Mouse (Mus musculus) CH12.LX (cell line): ENCODE measurements around the gene Ccdc189. TPM values are rescaled to one million over a fixed set of nuclear protein-coding genes. Genes with fewer than 3 reads are reported as not detected.

Source experiments
- DNase-seq: peaks from one replicate; pipeline ENCODE4 v3.0.0-alpha.2; 2013; ENCODE audit errors: extremely low read depth
- H3K27ac ChIP-seq: 2 replicates; pipeline ENCODE4 v1.5.1; 2012; ENCODE audit warnings: low read depth, mild to moderate bottlenecking, control low read depth, moderate library complexity; ENCODE audit not compliant: insufficient read depth
- H3K27me3 ChIP-seq: replicated peaks from 2 replicates; pipeline ENCODE3; 2012; ENCODE audit warnings: inconsistent platforms
- H3K36me3 ChIP-seq, 2 experiments: replicated peaks in 1 of 2; 2 replicates each; pipeline versions ENCODE3 to v1.6.1; 2012; ENCODE audit warnings: inconsistent platforms in 1 of 2, low read length in 1 of 2, mild to moderate bottlenecking in 1 of 2, mixed read lengths in 1 of 2, moderate library complexity in 1 of 2; ENCODE audit not compliant: control insufficient read depth in 1 of 2, insufficient read depth in 1 of 2
- H3K4me1 ChIP-seq, 2 experiments: 2 replicates each; pipeline ENCODE4 v1.6.1; 2012; ENCODE audit warnings: inconsistent platforms in 1 of 2, moderate library complexity in 1 of 2; ENCODE audit not compliant: insufficient read depth in 2 of 2, control insufficient read depth in 1 of 2
- H3K4me2 ChIP-seq: 2 replicates; pipeline ENCODE4 v1.6.1; 2012; ENCODE audit warnings: low read depth, mild to moderate bottlenecking, control low read depth; ENCODE audit not compliant: poor library complexity, insufficient read depth, severe bottlenecking
- H3K4me3 ChIP-seq, 3 experiments: fragments of 150-350 bp in 1 of 3; sonication (generic) in 1 of 3; replicated peaks in 1 of 3; 2 replicates each; pipeline versions ENCODE3 to v1.5.1; 2011 to 2012; ENCODE audit warnings: low read depth in 2 of 3, low read length in 2 of 3, mild to moderate bottlenecking in 2 of 3, moderate library complexity in 2 of 3, control low read depth in 1 of 3, improper control_type of control experiment in 1 of 3, inconsistent platforms in 1 of 3, mixed read lengths in 1 of 3; ENCODE audit not compliant: poor library complexity in 1 of 3
- H3K79me2 ChIP-seq: replicated peaks from 2 replicates; pipeline ENCODE4 v1.6.1; 2012; ENCODE audit warnings: mild to moderate bottlenecking, moderate library complexity; ENCODE audit not compliant: control insufficient read depth, poor library complexity, insufficient read depth, severe bottlenecking; ENCODE audit errors: extremely low read depth
- H3K9ac ChIP-seq: 2 replicates; pipeline ENCODE4 v1.6.1; 2012; ENCODE audit warnings: low read depth, mild to moderate bottlenecking, control low read depth, moderate library complexity; ENCODE audit not compliant: insufficient read depth
- H3K9me3 ChIP-seq: replicated peaks from 2 replicates; pipeline ENCODE3; 2012; ENCODE audit warnings: low read length, inconsistent platforms, mixed read lengths
- BHLHE40 ChIP-seq: IDR thresholded peaks from 2 replicates; pipeline ENCODE4 v1.6.1; 2011; ENCODE audit warnings: mild to moderate bottlenecking, low read depth, low read length, improper control_type of control experiment
- CHD1 ChIP-seq: IDR thresholded peaks from 2 replicates; pipeline ENCODE4 v1.6.1; 2012; ENCODE audit warnings: low read depth, low read length, improper control_type of control experiment, inconsistent platforms
- CTCF ChIP-seq, 2 experiments: IDR thresholded peaks in 1 of 2; conservative IDR thresholded peaks in 1 of 2; 2 replicates each; pipeline ENCODE4 v1.5.1; 2011 to 2012; ENCODE audit warnings: low read depth in 2 of 2, low read length in 2 of 2, improper control_type of control experiment in 1 of 2, inconsistent platforms in 1 of 2, mild to moderate bottlenecking in 1 of 2, moderate library complexity in 1 of 2
- E2F4 ChIP-seq: IDR thresholded peaks from 2 replicates; pipeline ENCODE4 v1.6.1; 2011; ENCODE audit warnings: low read depth, low read length, improper control_type of control experiment; ENCODE audit not compliant: insufficient replicate concordance
- ETS1 ChIP-seq: conservative IDR thresholded peaks from 2 replicates; pipeline ENCODE4 v1.6.1; 2012; ENCODE audit warnings: low read depth, mild to moderate bottlenecking, inconsistent platforms, low read length, improper control_type of control experiment, moderate library complexity
- GABPA ChIP-seq: IDR thresholded peaks from 2 replicates; pipeline ENCODE4 v1.6.1; 2012; ENCODE audit warnings: low read depth, low read length, improper control_type of control experiment, inconsistent platforms; ENCODE audit not compliant: insufficient replicate concordance
- HCFC1 ChIP-seq: IDR thresholded peaks from 2 replicates; pipeline ENCODE4 v1.6.1; 2012; ENCODE audit warnings: low read depth, mild to moderate bottlenecking, inconsistent platforms, low read length, improper control_type of control experiment
- IRF4 ChIP-seq: IDR thresholded peaks from 2 replicates; pipeline ENCODE4 v1.6.1; 2014; ENCODE audit warnings: low read depth, mild to moderate bottlenecking, inconsistent platforms, low read length, improper control_type of control experiment
- JUND ChIP-seq: conservative IDR thresholded peaks from 2 replicates; pipeline ENCODE4 v1.6.1; 2011; ENCODE audit warnings: low read depth, low read length, improper control_type of control experiment
- KAT2A ChIP-seq: IDR thresholded peaks from 2 replicates; pipeline ENCODE4 v1.6.1; 2012; ENCODE audit warnings: low read length, improper control_type of control experiment, inconsistent platforms; ENCODE audit not compliant: insufficient replicate concordance
- MAFK ChIP-seq: IDR thresholded peaks from 2 replicates; pipeline ENCODE4 v1.6.1; 2011; ENCODE audit warnings: low read length, improper control_type of control experiment; ENCODE audit not compliant: insufficient replicate concordance
- MAZ ChIP-seq: IDR thresholded peaks from 2 replicates; pipeline ENCODE4 v1.6.1; 2012; ENCODE audit warnings: low read depth, mild to moderate bottlenecking, inconsistent platforms, low read length, improper control_type of control experiment, moderate library complexity
- MEF2A ChIP-seq: IDR thresholded peaks from 2 replicates; pipeline ENCODE4 v1.6.1; 2014; ENCODE audit warnings: low read depth, mild to moderate bottlenecking, inconsistent platforms, low read length, improper control_type of control experiment, borderline replicate concordance
- MYC ChIP-seq: IDR thresholded peaks from 2 replicates; pipeline ENCODE4 v1.6.1; 2011; ENCODE audit warnings: low read depth, mild to moderate bottlenecking, improper control_type of control experiment, low read length
- NELFE ChIP-seq: IDR thresholded peaks from 2 replicates; pipeline ENCODE4 v1.6.1; 2011; ENCODE audit warnings: low read depth, low read length, improper control_type of control experiment
- NRF1 ChIP-seq: IDR thresholded peaks from 2 replicates; pipeline ENCODE4 v1.6.1; 2014; ENCODE audit warnings: low read depth, mild to moderate bottlenecking, inconsistent platforms, low read length, improper control_type of control experiment, moderate library complexity
- RAD21 ChIP-seq: IDR thresholded peaks from 2 replicates; pipeline ENCODE4 v1.6.1; 2011; ENCODE audit warnings: low read depth, mild to moderate bottlenecking, low read length, improper control_type of control experiment, moderate library complexity
- SIN3A ChIP-seq: IDR thresholded peaks from 2 replicates; pipeline ENCODE4 v1.6.1; 2012; ENCODE audit warnings: low read length, improper control_type of control experiment, inconsistent platforms
- TCF12 ChIP-seq: IDR thresholded peaks from 2 replicates; pipeline ENCODE4 v1.6.1; 2014; ENCODE audit warnings: low read depth, mild to moderate bottlenecking, inconsistent platforms, low read length, improper control_type of control experiment
- UBTF ChIP-seq: IDR thresholded peaks from 2 replicates; pipeline ENCODE4 v1.6.1; 2012; ENCODE audit warnings: low read depth, mild to moderate bottlenecking, inconsistent platforms, low read length, improper control_type of control experiment, moderate library complexity
- USF2 ChIP-seq: conservative IDR thresholded peaks from 2 replicates; pipeline ENCODE4 v1.6.1; 2011; ENCODE audit warnings: low read depth, low read length, improper control_type of control experiment
- ZC3H11A ChIP-seq: IDR thresholded peaks from 2 replicates; pipeline ENCODE4 v1.6.1; 2012; ENCODE audit warnings: low read depth, mild to moderate bottlenecking, inconsistent platforms, low read length, improper control_type of control experiment
- dilution Hi-C: fragments of 300-500 bp; cut with MboI; formaldehyde crosslinking; loops from 2 replicates; pipeline ENCODE4 v1.14.3; 2020; ENCODE audit warnings: low sequenced_read_pairs; ENCODE audit not compliant: extremely low pct_unique_long_range_greater_than_20kb, extremely low pct_ligation_motif_present
- in situ Hi-C: fragments of 300-500 bp; cut with MboI; formaldehyde crosslinking; loops from 3 replicates; pipeline ENCODE4 v1.14.3; 2019; ENCODE audit warnings: low sequenced_read_pairs, low pct_ligation_motif_present, low pct_unique_long_range_greater_than_20kb, mixed read lengths
- polyA plus RNA-seq: library from polyadenylated mRNA; unstranded; fragments of >175 nt; gene quantifications from 2 replicates; pipeline ENCODE4 v1.2.1, GENCODE M21; 2012; ENCODE audit warnings: low read depth; ENCODE audit not compliant: insufficient read length
- total RNA-seq, 2 experiments: library from RNA; depleted of rRNA; stranded (reverse); fragments of 300-350 nt in 1 of 2; fragments of >200 nt in 1 of 2; gene quantifications; 2 replicates each; pipeline ENCODE4 v1.2.3; 2012 to 2014

The Ccdc189 gene
- total and polyA plus RNA-seq, 3 experiments = 2.1 to 2.9 (median 2.2) TPM

DNA sequence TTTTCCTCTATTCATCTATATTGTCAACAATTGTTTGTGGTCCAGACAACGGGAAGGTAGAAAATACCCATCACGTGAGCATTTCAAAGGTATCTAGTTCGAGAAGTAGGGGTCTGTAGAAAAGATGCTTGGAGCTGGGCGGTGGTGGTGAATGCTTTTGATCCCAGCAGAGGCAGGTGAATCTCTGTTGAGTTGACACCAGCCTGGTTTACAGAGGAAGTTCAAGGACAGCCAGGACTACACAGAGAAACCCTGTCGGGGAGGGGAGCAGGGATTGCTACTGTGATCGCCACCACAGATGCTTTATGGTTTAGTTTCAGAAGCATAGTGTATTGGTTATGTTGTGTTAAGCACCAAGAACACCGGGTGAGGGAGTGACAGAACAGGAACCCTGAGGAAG is 14.3 kb downstream of the Ccdc189 start:
- dilution Hi-C loops = no loop called here
- in situ Hi-C loops = no loop called here
- peaks cover 19% of the 10 kb centered on the region for H3K79me2 ChIP-seq
- DNase-seq = no peak
- no peaks in the 10 kb centered on the region for H3K27me3 ChIP-seq
- TF ChIP-seq BHLHE40 (peak; percentile 66), KAT2A (no peak)
- peak overlapping the region; percentile 64; the same call in 1 of the 2 replicates for H3K9ac ChIP-seq
- H3K4me1 ChIP-seq = peaks cover 6 to 23% of the 10 kb centered on the region in 2 experiments; a peak in 3 of 4 replicates
- no peak overlapping the region for H3K27ac ChIP-seq
- H3K4me3 ChIP-seq = peak overlapping the region; percentile 70 to 88 (median 74)
- no peaks in the 10 kb centered on the region for H3K9me3 ChIP-seq
- H3K4me2 ChIP-seq = peak overlapping the region; percentile 70
- H3K36me3 ChIP-seq = peaks cover 15 to 44% of the 10 kb centered on the region in 2 experiments

DNA sequence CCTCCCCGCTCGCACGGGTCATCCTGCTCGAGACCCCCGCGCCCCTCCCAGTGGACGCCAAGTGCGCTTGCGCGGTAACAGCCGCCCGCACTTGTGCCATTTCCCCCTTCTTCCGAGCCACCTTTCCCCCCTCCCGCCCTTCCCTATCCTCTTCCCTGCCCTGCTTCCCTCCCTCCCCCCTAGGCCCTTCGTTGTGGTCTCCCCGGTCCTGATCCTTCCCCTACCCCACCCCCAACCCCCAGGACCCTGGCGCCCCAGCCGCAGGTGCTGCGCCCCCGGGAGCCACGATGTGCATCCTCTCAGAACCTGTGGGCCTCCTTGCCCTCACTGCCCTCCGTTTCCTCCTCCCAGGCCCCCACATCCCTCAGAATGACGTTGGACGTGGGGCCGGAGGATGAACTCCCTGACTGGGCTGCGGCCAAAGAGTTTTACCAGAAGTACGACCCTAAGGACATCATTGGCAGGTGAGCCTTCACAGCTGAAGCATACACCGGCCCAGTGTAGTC is 14.8 kb downstream of the Ccdc189 start:
- no peaks in the 10 kb centered on the region for H3K9me3 ChIP-seq
- H3K4me3 ChIP-seq = peak overlapping the region; percentile 74 to 96 (median 88)
- H3K27ac ChIP-seq = peak overlapping the region; percentile 22; the same call in 1 of the 2 replicates
- dilution Hi-C loops (no loop called here), in situ Hi-C loops (no loop called here)
- H3K27me3 ChIP-seq = no peaks in the 10 kb centered on the region
- TF ChIP-seq ETS1 = no peak
- TF ChIP-seq NRF1 = 0 out of 2 replicates have a peak, but pooled peaks have one; percentile 19
- TF ChIP-seq CHD1 = no peak
- peaks cover 18 to 44% of the 10 kb centered on the region in 2 experiments for H3K36me3 ChIP-seq
- H3K4me1 ChIP-seq = peaks cover 6 to 23% of the 10 kb centered on the region in 2 experiments; a peak in 3 of 4 replicates
- DNase-seq = no peak
- H3K4me2 ChIP-seq = peak overlapping the region; percentile 70
- H3K9ac ChIP-seq = peak overlapping the region; percentile 64
- peaks cover 19% of the 10 kb centered on the region for H3K79me2 ChIP-seq

DNA sequence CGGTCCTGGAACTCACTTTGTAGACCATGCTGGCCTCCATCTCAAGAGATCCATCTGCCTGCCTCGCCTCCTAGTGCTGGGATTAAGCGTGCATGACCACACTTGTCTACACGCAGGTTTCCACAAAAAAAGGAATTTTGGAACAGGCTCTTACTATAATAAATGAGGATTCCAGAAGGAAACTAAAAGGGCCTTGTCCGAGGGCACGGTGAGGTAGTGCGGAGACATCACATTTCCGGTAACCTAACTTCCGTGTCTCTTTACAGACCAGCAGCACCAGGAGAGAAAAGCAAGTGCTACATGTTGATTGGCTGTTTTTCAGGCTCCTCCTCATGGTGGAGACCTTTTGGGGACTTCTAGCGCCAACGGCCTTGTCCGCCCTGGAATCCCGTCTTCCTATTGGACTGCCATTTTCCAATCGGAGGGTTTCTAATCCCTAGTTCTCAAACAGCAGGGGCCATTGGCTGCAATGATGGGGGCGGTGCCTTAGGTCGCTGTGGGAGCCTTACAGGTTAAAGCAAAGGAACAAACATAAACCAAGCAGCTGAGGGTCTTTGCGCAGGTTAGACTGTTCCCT is 15.4 kb downstream of the Ccdc189 start, which contains the start of gene Phkg2:
TSS of gene Phkg2 (plus strand) at position 446 of the 577 bp plus-strand sequence.
- peak within 1 kb of the TSS; percentile 80 for H3K9ac ChIP-seq
- no peaks in the 10 kb centered on the region for H3K9me3 ChIP-seq
- H3K79me2 ChIP-seq = peaks cover 19% of the 10 kb centered on the region
- H3K4me1 ChIP-seq = peaks cover 6 to 23% of the 10 kb centered on the region in 2 experiments; a peak in 3 of 4 replicates
- in situ Hi-C loops (no loop called here), dilution Hi-C loops (no loop called here)
- peaks cover 14 to 41% of the 10 kb centered on the region in 2 experiments for H3K36me3 ChIP-seq
- H3K4me3 ChIP-seq = peak within 1 kb of the TSS; percentile 74 to 96 (median 88)
- H3K27me3 ChIP-seq = no peaks in the 10 kb centered on the region
- DNase-seq = peak; percentile 99
- peak within 1 kb of the TSS; percentile 70 for H3K4me2 ChIP-seq
- H3K27ac ChIP-seq = peak within 1 kb of the TSS; percentile 22; the same call in 1 of the 2 replicates
- TF ChIP-seq CHD1 = no peak
- TF ChIP-seq HCFC1 = peak; percentile 76
- TF ChIP-seq USF2 = no peak
- no peak for TF ChIP-seq E2F4
- no peak for TF ChIP-seq GABPA
- peak; percentile 34; the same call in 1 of the 2 replicates for TF ChIP-seq BHLHE40
- TF ChIP-seq UBTF = no peak
- TF ChIP-seq ETS1 = no peak; the same call in 1 of the 2 replicates
- peak; percentile 81 for TF ChIP-seq TCF12
- TF ChIP-seq ZC3H11A = no peak
- TF ChIP-seq MAZ = 0 out of 2 replicates have a peak, but pooled peaks have one; percentile 70
- TF ChIP-seq RAD21 = no peak
- TF ChIP-seq NELFE = peak; percentile 97
- TF ChIP-seq MYC = peak; percentile 97
- TF ChIP-seq CTCF (conservative IDR thresholded peaks at IDR 0.05 in 1 of 2, IDR thresholded peaks at IDR 0.05 in 1 of 2; ENCODE audit: low read depth in 2 of 2, low read length in 2 of 2) = no peak
- TF ChIP-seq JUND = no peak
- peak; percentile 75; the same call in 1 of the 2 replicates for TF ChIP-seq KAT2A
- peak; percentile 62; the same call in 1 of the 2 replicates for TF ChIP-seq IRF4
- TF ChIP-seq MEF2A = peak; percentile 35; the same call in 1 of the 2 replicates
- TF ChIP-seq SIN3A = peak; percentile 99
- no peak for TF ChIP-seq MAFK
